8 mouse cellular contexts compared by ENCODE assay signal in genomic region chr2:124858504-124858903, GRCm38 (mm10).
DNase-seq lines count a peak whose midpoint lies in the region; ATAC-seq and TF ChIP-seq lines count a peak whose summit lies in the region.

No protein-coding gene starts in this region.

- H3K27ac ChIP-seq in embryonic fibroblast, embryonic 13.5 days (ENCODE audit: insufficient read depth, low read length): 0 out of 2 replicates have a peak overlapping the region, but pooled peaks have one; percentile 7
- no peak overlapping the region for H3K27ac ChIP-seq in liver, embryonic 11.5 days (ENCODE audit: low read depth, low read length)
- H3K27ac ChIP-seq in midbrain, embryonic 16.5 days (ENCODE audit: low read length): no peak overlapping the region

- H3K9ac ChIP-seq in liver, embryonic 11.5 days (ENCODE audit: low read depth, low read length): no peak overlapping the region
- H3K9ac ChIP-seq in midbrain, embryonic 16.5 days (ENCODE audit: low read depth, low read length): no peak overlapping the region

- TF ChIP-seq CTCF in embryonic fibroblast, embryonic 13.5 days (IDR thresholded peaks at IDR 0.05; ENCODE audit: borderline replicate concordance, insufficient read depth, low read length): no peak

- ATAC-seq in liver, embryonic 11.5 days (replicated peaks; ENCODE audit: low FRiP score): peak; percentile 66
- ATAC-seq in midbrain, embryonic 16.5 days: no peak

- H3K27me3 ChIP-seq in liver, embryonic 11.5 days (replicated peaks; ENCODE audit: control insufficient read depth, insufficient read depth, low read length): no peaks in the 10 kb centered on the region
- H3K27me3 ChIP-seq in midbrain, embryonic 16.5 days (ENCODE audit: control insufficient read depth, insufficient read depth, low read depth, low read length): no peaks in the 10 kb centered on the region

- TF ChIP-seq POLR2A in embryonic fibroblast, embryonic 13.5 days (IDR thresholded peaks at IDR 0.05; ENCODE audit: low read depth, low read length): no peak

- no peak overlapping the region for H3K4me3 ChIP-seq in embryonic fibroblast, embryonic 13.5 days (ENCODE audit: insufficient read depth, low read length)
- no peak overlapping the region for H3K4me3 ChIP-seq in liver, embryonic 11.5 days (ENCODE audit: low read depth, low read length)
- no peak overlapping the region for H3K4me3 ChIP-seq in midbrain, embryonic 16.5 days (ENCODE audit: low read depth, low read length)

- intact Hi-C loops in heart, postnatal 10 days (cut with DNase I): loop anchor here (1.0 to 5.0 kb wide), 4 partner anchors 44 to 242 kb away; no protein-coding TSS in a partner anchor
- intact Hi-C loops in left cerebral cortex, postnatal 36 days (cut with DNase I): no loop called here

- H3K9me3 ChIP-seq in liver, embryonic 11.5 days (ENCODE audit: control insufficient read depth, low read length): no peaks in the 10 kb centered on the region
- no peaks in the 10 kb centered on the region for H3K9me3 ChIP-seq in midbrain, embryonic 16.5 days (replicated peaks; ENCODE audit: control insufficient read depth, low read length, poor library complexity, severe bottlenecking)

- peak; percentile 13 to 15 for DNase-seq in left cerebral cortex, adult 18-20 months (ENCODE audit: low spot score in 2 of 2)
- DNase-seq in left cerebral cortex, adult 8-10 months (ENCODE audit: low spot score in 2 of 2): no peak
- DNase-seq in heart, postnatal 10 days: peak; percentile 89 to 90
- no peak for DNase-seq in liver, embryonic 11.5 days (ENCODE audit: low spot score)
- peak; percentile 58 for DNase-seq in skeletal muscle tissue, adult 2 months (ENCODE audit: low read depth, low spot score)
- DNase-seq in left cerebral cortex, postnatal 36 days (ENCODE audit: low spot score in 2 of 2): no peak

- no peaks in the 10 kb centered on the region for H3K36me3 ChIP-seq in liver, embryonic 11.5 days (ENCODE audit: control insufficient read depth, insufficient read depth, low read length)
- no peaks in the 10 kb centered on the region for H3K36me3 ChIP-seq in midbrain, embryonic 16.5 days (ENCODE audit: control insufficient read depth, insufficient read depth, low read length)

- H3K4me1 ChIP-seq in embryonic fibroblast, embryonic 13.5 days (ENCODE audit: control insufficient read depth, insufficient read depth, low read length): peaks cover 17% of the 10 kb centered on the region
- H3K4me1 ChIP-seq in liver, embryonic 11.5 days (replicated peaks; ENCODE audit: control insufficient read depth, insufficient read depth, low read length): no peaks in the 10 kb centered on the region
- no peaks in the 10 kb centered on the region for H3K4me1 ChIP-seq in midbrain, embryonic 16.5 days (ENCODE audit: control insufficient read depth, insufficient read depth, low read length)

- 40% methylated on average over 3 of the region's 3 CpGs for WGBS in liver, embryonic 11.5 days
- 79% methylated on average over 3 of the region's 3 CpGs for WGBS in midbrain, embryonic 16.5 days

- no peak overlapping the region for H3K4me2 ChIP-seq in liver, embryonic 11.5 days
- no peak overlapping the region for H3K4me2 ChIP-seq in midbrain, embryonic 16.5 days (ENCODE audit: low read length)

Comparison
In these comparisons a context has a peak if more than half of its experiments do, and no peak if none do; other contexts are left out.
1. DNase-seq: peak in left cerebral cortex, adult 18-20 months (2 of 2), heart, postnatal 10 days (2 of 2) and skeletal muscle tissue, adult 2 months (single experiment); none in left cerebral cortex, adult 8-10 months (0 of 2), liver, embryonic 11.5 days (single experiment) and left cerebral cortex, postnatal 36 days (0 of 2).